ENCODE assay signal across 8 mouse cellular contexts in genomic region chr3:79590863-79591792, GRCm38 (mm10). TPM values are rescaled to one million over a fixed set of nuclear protein-coding genes. Genes with fewer than 3 reads are reported as not detected.
DNase-seq lines count a peak whose midpoint lies in the region; ATAC-seq and TF ChIP-seq lines count a peak whose summit lies in the region.

Ppid (plus strand) TSS chr3:79591342.

- TF ChIP-seq CTCF in liver, embryonic 14.5 days (IDR thresholded peaks at IDR 0.05; ENCODE audit: low read depth) = peak; percentile 35; the same call in 1 of the 2 replicates

- H3K9me3 ChIP-seq in heart, embryonic 13.5 days = no peaks in the 10 kb centered on the region
- no peaks in the 10 kb centered on the region for H3K9me3 ChIP-seq in liver, embryonic 14.5 days (ENCODE audit: control insufficient read depth, low read length)
- no peaks in the 10 kb centered on the region for H3K9me3 ChIP-seq in neural tube, embryonic 12.5 days

- DNase-seq in CD4-positive, CD25-positive, alpha-beta regulatory T cell, adult 2 months (ENCODE audit: low read depth, low spot score) = peak; percentile 90
- peak; percentile 67 for DNase-seq in brain, embryonic 18.5 days (ENCODE audit: low read depth, low spot score)
- DNase-seq in kidney, postnatal 10 days = peak; percentile 88
- DNase-seq in liver, embryonic 14.5 days (ENCODE audit: low read depth in 3 of 3, low spot score in 3 of 3) = peak; percentile 74 to 78 (median 76)
- peak; percentile 84 for DNase-seq in telencephalon, adult 2 months (ENCODE audit: low read depth, low spot score)

- H3K27ac ChIP-seq in heart, embryonic 13.5 days (replicated peaks) = peak within 1 kb of the TSS; percentile 85
- peak within 1 kb of the TSS; percentile 77 for H3K27ac ChIP-seq in liver, embryonic 14.5 days
- H3K27ac ChIP-seq in neural tube, embryonic 12.5 days = peak within 1 kb of the TSS; percentile 26; the same call in 1 of the 2 replicates

- H3K36me3 ChIP-seq in heart, embryonic 13.5 days = peaks cover 26% of the 10 kb centered on the region
- H3K36me3 ChIP-seq in liver, embryonic 14.5 days (replicated peaks; ENCODE audit: control insufficient read depth, insufficient read depth, low read depth) = peaks cover 27% of the 10 kb centered on the region
- peaks cover 23% of the 10 kb centered on the region for H3K36me3 ChIP-seq in neural tube, embryonic 12.5 days

- peak within 1 kb of the TSS; percentile 88 for H3K9ac ChIP-seq in heart, embryonic 13.5 days
- peak within 1 kb of the TSS; percentile 77 for H3K9ac ChIP-seq in liver, embryonic 14.5 days (replicated peaks)
- H3K9ac ChIP-seq in neural tube, embryonic 12.5 days = peak within 1 kb of the TSS; percentile 83

- peaks cover 17% of the 10 kb centered on the region for H3K4me1 ChIP-seq in heart, embryonic 13.5 days
- H3K4me1 ChIP-seq in liver, embryonic 14.5 days (replicated peaks; ENCODE audit: control insufficient read depth in 2 of 2, insufficient read depth in 2 of 2, low read length in 1 of 2) = peaks cover 3 to 10% of the 10 kb centered on the region in 2 experiments; a peak in 3 of 4 replicates
- H3K4me1 ChIP-seq in neural tube, embryonic 12.5 days = peaks cover 6% of the 10 kb centered on the region; the same call in 1 of the 2 replicates

- H3K4me2 ChIP-seq in heart, embryonic 13.5 days = peak within 1 kb of the TSS; percentile 91
- H3K4me2 ChIP-seq in liver, embryonic 14.5 days (ENCODE audit: low read depth) = peak within 1 kb of the TSS; percentile 89
- H3K4me2 ChIP-seq in neural tube, embryonic 12.5 days (replicated peaks) = peak within 1 kb of the TSS; percentile 69

- WGBS in heart, embryonic 13.5 days = 2% methylated on average over 63 of the region's 63 CpGs
- WGBS in liver, embryonic 14.5 days (ENCODE audit: insufficient replicate concordance) = under 1% methylated on average over 63 of the region's 63 CpGs
- 3% methylated on average over 63 of the region's 63 CpGs for WGBS in neural tube, embryonic 12.5 days

- peak; percentile 95 for ATAC-seq in erythroid progenitor cell, adult 5-6 weeks (replicated peaks; ENCODE audit: low FRiP score, poor library complexity, severe bottlenecking)
- ATAC-seq in heart, embryonic 13.5 days (ENCODE audit: extremely low read depth, insufficient number of reproducible peaks, low FRiP score, low TSS enrichment) = peak; percentile 77
- peak; percentile 87 for ATAC-seq in liver, embryonic 14.5 days (ENCODE audit: insufficient read depth)
- ATAC-seq in neural tube, embryonic 12.5 days (ENCODE audit: low FRiP score, low read depth) = peak; percentile 86

- no peak for TF ChIP-seq EP300 in liver, embryonic 14.5 days (IDR thresholded peaks at IDR 0.05; ENCODE audit: low read depth)

- H3K27me3 ChIP-seq in heart, embryonic 13.5 days (replicated peaks) = no peaks in the 10 kb centered on the region
- no peaks in the 10 kb centered on the region for H3K27me3 ChIP-seq in liver, embryonic 14.5 days (ENCODE audit: control insufficient read depth, insufficient read depth, low read length)
- H3K27me3 ChIP-seq in neural tube, embryonic 12.5 days (replicated peaks) = no peaks in the 10 kb centered on the region

- H3K4me3 ChIP-seq in heart, embryonic 13.5 days = peak within 1 kb of the TSS; percentile 91
- peak within 1 kb of the TSS; percentile 62 to 97 for H3K4me3 ChIP-seq in liver, embryonic 14.5 days (ENCODE audit: insufficient read depth in 1 of 2, low read depth in 2 of 2, low read length in 2 of 2)
- H3K4me3 ChIP-seq in neural tube, embryonic 12.5 days = peak within 1 kb of the TSS; percentile 79

RNA-seq across cellular contexts. Expression of gene Ppid, which starts in this region (rescaled TPM):
- 75.0 and 82.2 TPM in 2 replicates for total RNA-seq in erythroid progenitor cell, adult 5-6 weeks (2015; ENCODE audit: low replicate concordance)
- 68.3 and 84.3 TPM in 2 replicates for total RNA-seq in erythroid progenitor cell, adult 5-6 weeks (2017; ENCODE audit: low replicate concordance)
- 98.8 and 111 TPM in 2 replicates for polyA plus RNA-seq in heart, embryonic 13.5 days (2015; fragmentation: Nextera tagmentation; extraction: Ambion mirVana)
- polyA plus RNA-seq in liver, embryonic 14.5 days (2012; rRNA removed) = 27.5 and 59.5 TPM in 2 replicates
- polyA plus RNA-seq in liver, embryonic 14.5 days (2014; fragmentation: Nextera tagmentation; extraction: Ambion mirVana) = 97.9 and 109 TPM in 2 replicates
- 162 and 164 TPM in 2 replicates for polyA plus RNA-seq in neural tube, embryonic 12.5 days (2016; fragmentation: Nextera tagmentation; extraction: Ambion mirVana)

Comparison
In these comparisons a context has a peak if more than half of its experiments do, and no peak if none do; other contexts are left out.
1. Peak in every context shown above with its lines: DNase-seq, ATAC-seq, H3K4me3 ChIP-seq and H3K27ac ChIP-seq.
2. H3K27ac ChIP-seq: peak in every context shown above with its lines; median percentile 85 in heart, embryonic 13.5 days; 77 in liver, embryonic 14.5 days; 26 in neural tube, embryonic 12.5 days.